Comparison of ENCODE assay signal across 7 mouse cellular contexts in the genomic region with DNA sequence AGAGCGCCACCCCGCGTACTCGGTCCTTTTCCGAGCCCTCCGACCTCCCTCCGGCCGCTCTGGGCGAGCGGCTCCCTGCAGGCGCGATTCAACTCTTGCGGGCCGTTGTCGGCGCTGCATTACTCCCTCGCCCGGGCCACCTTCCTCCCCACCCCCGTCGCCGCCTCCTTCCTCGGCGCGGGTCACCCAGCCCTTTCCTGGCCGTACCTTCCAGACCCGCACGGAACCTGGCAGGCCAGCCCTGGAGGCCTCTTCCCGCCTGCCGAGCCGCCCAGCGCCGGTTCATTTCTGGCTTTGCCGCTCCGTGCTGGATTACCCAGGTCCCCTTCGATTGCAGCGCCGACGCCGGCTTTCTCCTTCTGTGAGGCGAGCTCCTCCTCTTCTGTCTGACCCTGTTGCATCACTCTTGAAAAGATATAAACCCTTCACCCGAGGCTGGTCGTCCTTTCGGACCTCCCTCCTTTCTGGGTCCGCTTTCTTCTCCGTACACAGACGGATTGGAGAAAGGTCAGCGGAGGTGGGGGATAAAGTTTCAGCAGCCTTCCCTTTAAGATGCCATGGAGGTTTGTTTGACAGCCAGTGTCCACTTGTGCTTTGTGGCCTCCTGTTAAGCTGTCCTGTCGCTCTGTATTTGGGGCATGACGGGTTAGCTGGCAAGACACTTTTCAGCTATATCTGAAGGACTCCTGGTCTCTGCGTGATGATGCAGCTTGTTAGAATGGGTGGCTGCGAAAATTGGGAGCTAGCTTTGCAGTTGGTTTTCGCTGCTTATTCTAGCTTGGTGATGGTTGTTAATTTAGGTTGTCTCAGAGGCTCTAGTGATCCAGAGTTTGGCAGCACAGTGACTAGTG. TPM values are rescaled to one million over a fixed set of nuclear protein-coding genes. Genes with fewer than 3 reads are reported as not detected.
DNase-seq lines count a peak whose midpoint lies in the region; ATAC-seq lines count a peak whose summit lies in the region.

No protein-coding gene starts in this region.

- ATAC-seq in hindbrain, embryonic 14.5 days (ENCODE audit: low FRiP score): peak; percentile 63
- peak; percentile 31 for ATAC-seq in megakaryocyte progenitor cell, adult 5-6 weeks (replicated peaks; ENCODE audit: poor library complexity)

- peaks cover 24% of the 10 kb centered on the region for H3K4me1 ChIP-seq in hindbrain, embryonic 14.5 days (replicated peaks; ENCODE audit: control insufficient read depth, insufficient read depth, low read length)

- intact Hi-C loops in left cerebral cortex, postnatal 25 days (cut with DNase I): no loop called here

- no peaks in the 10 kb centered on the region for H3K9me3 ChIP-seq in hindbrain, embryonic 14.5 days (ENCODE audit: control insufficient read depth, low read length)

- peak overlapping the region; percentile 88 for H3K27ac ChIP-seq in hindbrain, embryonic 14.5 days

- peaks cover 22% of the 10 kb centered on the region for H3K36me3 ChIP-seq in hindbrain, embryonic 14.5 days (replicated peaks; ENCODE audit: control insufficient read depth, insufficient read depth)

- 3% methylated on average over 44 of the region's 52 CpGs for WGBS in hindbrain, embryonic 14.5 days

- peak overlapping the region; percentile 95 for H3K9ac ChIP-seq in hindbrain, embryonic 14.5 days

- H3K4me3 ChIP-seq in hindbrain, embryonic 14.5 days (replicated peaks; ENCODE audit: low read length): peak overlapping the region; percentile 98

- H3K4me2 ChIP-seq in hindbrain, embryonic 14.5 days (replicated peaks): peak overlapping the region; percentile 90

- H3K27me3 ChIP-seq in hindbrain, embryonic 14.5 days (ENCODE audit: control insufficient read depth, insufficient read depth, low read length): no peaks in the 10 kb centered on the region

- DNase-seq in T-cell, adult 2 months (ENCODE audit: low spot score): peak; percentile 21
- peak; percentile 40 for DNase-seq in cerebellum, adult 9-10 months
- DNase-seq in gastrocnemius, adult 18-20 months (ENCODE audit: low spot score): peak; percentile 44
- DNase-seq in hindbrain, embryonic 14.5 days (ENCODE audit: low spot score): peak; percentile 38
- DNase-seq in left cerebral cortex, postnatal 25 days (ENCODE audit: low spot score in 2 of 2): peak; percentile 19 to 40
- peak; percentile 57 to 60 for DNase-seq in right cerebral cortex, postnatal 10 days (ENCODE audit: low spot score in 2 of 2)

RNA-seq across cellular contexts. Expression of a gene that starts 0.8 kb away (rescaled TPM):
- 10 to 100 TPM; 23.7 to 26.1 TPM for total RNA-seq in gastrocnemius, adult 18-20 months (2021)
- 8.2 and 8.9 TPM in 2 replicates for polyA plus RNA-seq in hindbrain, embryonic 14.5 days (2014; fragmentation: Nextera tagmentation; extraction: Ambion mirVana)
- total RNA-seq in left cerebral cortex, postnatal 25 days (2021): 10 to 100 TPM; 17.8 to 22.9 TPM
- 6.0 and 8.1 TPM in 2 replicates for total RNA-seq in megakaryocyte progenitor cell, adult 5-6 weeks (2015)
- total RNA-seq in megakaryocyte progenitor cell, adult 5-6 weeks (2017): 8.4 and 9.3 TPM in 2 replicates

RNA-seq across cellular contexts. Expression of a gene that starts 19.1 kb away (rescaled TPM):
- total RNA-seq in gastrocnemius, adult 18-20 months (2021): 10 to 100 TPM; 66.9 to 69.7 TPM
- polyA plus RNA-seq in hindbrain, embryonic 14.5 days (2014; fragmentation: Nextera tagmentation; extraction: Ambion mirVana): 202 and 223 TPM in 2 replicates
- total RNA-seq in left cerebral cortex, postnatal 25 days (2021): 10 to 100 TPM; 50.7 to 54.5 TPM
- total RNA-seq in megakaryocyte progenitor cell, adult 5-6 weeks (2015): 147 and 154 TPM in 2 replicates
- 128 and 132 TPM in 2 replicates for total RNA-seq in megakaryocyte progenitor cell, adult 5-6 weeks (2017)

RNA-seq across cellular contexts. Expression of a gene that starts 36.6 kb away (rescaled TPM):
- 100 to 1,000 TPM; 211 to 222 TPM for total RNA-seq in gastrocnemius, adult 18-20 months (2021)
- 11.1 and 12.2 TPM in 2 replicates for polyA plus RNA-seq in hindbrain, embryonic 14.5 days (2014; fragmentation: Nextera tagmentation; extraction: Ambion mirVana)
- total RNA-seq in left cerebral cortex, postnatal 25 days (2021): 100 to 1,000 TPM; 196 to 198 TPM
- 27.6 and 32.4 TPM in 2 replicates for total RNA-seq in megakaryocyte progenitor cell, adult 5-6 weeks (2015)
- total RNA-seq in megakaryocyte progenitor cell, adult 5-6 weeks (2017): 46.4 and 57.5 TPM in 2 replicates

RNA-seq across cellular contexts. Expression of a gene that starts 52.1 kb away (rescaled TPM):
- total RNA-seq in gastrocnemius, adult 18-20 months (2021): 10 to 100 TPM; 10.2 to 11.0 TPM
- polyA plus RNA-seq in hindbrain, embryonic 14.5 days (2014; fragmentation: Nextera tagmentation; extraction: Ambion mirVana): 62.3 and 69.0 TPM in 2 replicates
- total RNA-seq in left cerebral cortex, postnatal 25 days (2021): 10 to 100 TPM; 32.3 to 35.8 TPM
- total RNA-seq in megakaryocyte progenitor cell, adult 5-6 weeks (2015): 29.5 and 34.7 TPM in 2 replicates
- total RNA-seq in megakaryocyte progenitor cell, adult 5-6 weeks (2017): 29.0 and 34.3 TPM in 2 replicates

RNA-seq across cellular contexts. Expression of a gene that starts 52.6 kb away (rescaled TPM):
- 10 to 100 TPM; 16.8 to 17.4 TPM for total RNA-seq in gastrocnemius, adult 18-20 months (2021)
- 47.4 and 51.8 TPM in 2 replicates for polyA plus RNA-seq in hindbrain, embryonic 14.5 days (2014; fragmentation: Nextera tagmentation; extraction: Ambion mirVana)
- total RNA-seq in left cerebral cortex, postnatal 25 days (2021): 10 to 100 TPM; 46.9 to 48.3 TPM
- 60.7 and 61.8 TPM in 2 replicates for total RNA-seq in megakaryocyte progenitor cell, adult 5-6 weeks (2015)
- total RNA-seq in megakaryocyte progenitor cell, adult 5-6 weeks (2017): 29.6 and 30.4 TPM in 2 replicates

Comparison
In these comparisons a context has a peak if more than half of its experiments do, and no peak if none do; other contexts are left out.
1. Peak in every context shown above with its lines: DNase-seq, ATAC-seq, H3K4me3 ChIP-seq and H3K27ac ChIP-seq.